Mouse (Mus musculus) thymus, adult 2 months (tissue): ENCODE data around the gene Gm49369.

Source experiments
- CTCF ChIP-seq: fragments of 200-500 bp; IDR thresholded peaks from 2 replicates; pipeline ENCODE4 v1.5.1; 2012; ENCODE audit warnings: mild to moderate bottlenecking, control low read depth, low read length, moderate library complexity, borderline replicate concordance; ENCODE audit not compliant: control insufficient read depth, poor library complexity, insufficient read depth; ENCODE audit errors: extremely low read depth
- POLR2A ChIP-seq: fragments of 200-500 bp; IDR thresholded peaks from 2 replicates; pipeline ENCODE4 v1.6.1; 2012; ENCODE audit warnings: mild to moderate bottlenecking, low read length, control low read depth, moderate library complexity; ENCODE audit not compliant: control insufficient read depth, poor library complexity, insufficient read depth; ENCODE audit errors: extremely low read depth

- TF ChIP-seq CTCF (0 out of 2 replicates have a peak, but pooled peaks have one; percentile 37), POLR2A (no peak)
Measured at GRCm38 (mm10) chr7:142375261-142375724, 7.2 kb downstream of the Gm49369 start.
